Mouse (Mus musculus): ENCODE measurements at regions not wholly inside any gene's neighbourhood (a gene's known extent, or its start where the extent isn't known, plus 50 kb on each side); places are given as distances from the start of the nearest gene placed in this dataset.

DNA sequence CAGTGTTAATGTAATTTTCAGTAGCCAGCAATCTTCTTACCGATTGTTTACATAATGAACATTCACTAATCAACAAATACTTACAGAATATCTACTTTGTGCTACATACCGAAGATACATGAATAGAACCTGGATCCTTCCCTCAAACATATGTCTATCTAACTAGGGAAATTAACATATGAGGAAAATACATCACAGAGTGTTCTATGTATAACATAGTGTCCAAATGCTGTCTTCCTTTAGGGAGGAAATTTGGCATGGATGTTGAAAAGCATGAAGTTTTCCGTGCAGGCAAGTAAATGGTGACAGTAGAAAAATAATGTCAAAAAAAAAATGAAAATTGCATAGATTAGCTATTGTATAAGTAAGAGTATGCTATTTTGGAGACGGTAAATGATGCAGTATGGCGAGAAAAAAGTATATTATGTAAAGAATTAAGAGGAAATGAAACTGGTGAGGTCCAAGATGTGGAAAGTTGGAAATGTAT lies 392.8 kb upstream of the Brinp1 start:
- Histone ChIP-seq H3K4me3 (ENCODE audit: low read depth, low read length) (no peak overlapping the region), H3K27ac (replicated peaks; ENCODE audit: low read depth, low read length) (no peak overlapping the region), H3K27me3 (ENCODE audit: control insufficient read depth, insufficient read depth, low read length) (no peaks in the 10 kb centered on the region), H3K9me3 (ENCODE audit: control insufficient read depth, low read length) (no peaks in the 10 kb centered on the region), H3K4me1 (ENCODE audit: control insufficient read depth, insufficient read depth, low read length) (no peaks in the 10 kb centered on the region), H3K36me3 (ENCODE audit: control insufficient read depth, insufficient read depth, low read length) (no peaks in the 10 kb centered on the region), H3K4me2 (ENCODE audit: low read depth, severe bottlenecking) (no peak overlapping the region), H3K9ac (ENCODE audit: low read length) (no peak overlapping the region)
- 86% methylated on average over 5 of the region's 5 CpGs for WGBS
- DNase-seq (ENCODE audit: low spot score), result no peak
- no peak for ATAC-seq (ENCODE audit: insufficient number of reproducible peaks, low FRiP score, low TSS enrichment, low read depth)

DNA sequence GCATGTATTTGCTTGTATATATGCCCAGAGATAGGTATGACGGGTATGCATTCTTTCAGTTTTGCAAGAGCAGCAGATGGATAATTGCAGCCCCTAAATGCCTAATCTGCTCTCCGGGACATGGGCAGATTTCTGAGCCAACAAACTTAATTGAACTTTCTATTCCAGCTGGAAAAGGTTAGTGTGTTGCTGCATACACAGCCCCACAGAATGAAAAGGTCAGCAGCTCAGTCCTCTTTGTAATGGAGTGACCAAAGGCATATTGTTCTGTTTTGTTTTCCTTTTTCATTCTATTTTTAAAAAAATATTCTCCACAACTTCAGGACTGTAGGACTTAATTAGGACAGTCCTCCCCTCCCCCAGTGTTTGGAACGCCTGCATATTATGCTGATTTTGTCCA lies 373.4 kb upstream of the Brinp1 start:
- WGBS, result 45% methylated on average over 3 of the region's 3 CpGs
- ATAC-seq (ENCODE audit: insufficient number of reproducible peaks, low FRiP score, low TSS enrichment, low read depth) (no peak), DNase-seq (ENCODE audit: low spot score) (peak; percentile 20)
- H3K27ac ChIP-seq (replicated peaks; ENCODE audit: low read depth, low read length), result no peak overlapping the region
- H3K9me3 ChIP-seq (ENCODE audit: control insufficient read depth, low read length), result no peaks in the 10 kb centered on the region
- H3K4me1 ChIP-seq (ENCODE audit: control insufficient read depth, insufficient read depth, low read length), result no peaks in the 10 kb centered on the region
- no peaks in the 10 kb centered on the region for H3K27me3 ChIP-seq (ENCODE audit: control insufficient read depth, insufficient read depth, low read length)
- no peak overlapping the region for H3K4me3 ChIP-seq (ENCODE audit: low read depth, low read length)
- no peak overlapping the region for H3K4me2 ChIP-seq (ENCODE audit: low read depth, severe bottlenecking)
- no peaks in the 10 kb centered on the region for H3K36me3 ChIP-seq (ENCODE audit: control insufficient read depth, insufficient read depth, low read length)
- no peak overlapping the region for H3K9ac ChIP-seq (ENCODE audit: low read length)
